Mouse (Mus musculus): ENCODE results near the gene Wfdc5.

Gene Wfdc5

GRCm38 (mm10) chr2:164175850-164176249 lies 6.7 kb downstream of the Wfdc5 start:
- ATAC-seq (ENCODE audit: insufficient number of reproducible peaks, low FRiP score, low TSS enrichment), result no peak

- peak; percentile 62; the same call in 1 of the 2 replicates for ATAC-seq (ENCODE audit: insufficient number of reproducible peaks, low FRiP score, low TSS enrichment)
Observed at GRCm38 (mm10) chr2:164174649-164175395, 7.7 kb downstream of the Wfdc5 start.

GRCm38 (mm10) chr2:164173394-164173793 lies 9.1 kb downstream of the Wfdc5 start:
- ATAC-seq (ENCODE audit: insufficient number of reproducible peaks, low FRiP score, low TSS enrichment), result no peak

- ATAC-seq (ENCODE audit: insufficient number of reproducible peaks, low FRiP score, low TSS enrichment), result no peak
Observed at GRCm38 (mm10) chr2:164170902-164171301, 11.6 kb downstream of the Wfdc5 start, which contains the start of gene Kcns1. Kcns1 (minus strand) TSS chr2:164171113.

- ATAC-seq (ENCODE audit: insufficient number of reproducible peaks, low FRiP score, low TSS enrichment), result no peak
Observed at GRCm38 (mm10) chr2:164170326-164170725, 12.2 kb downstream of the Wfdc5 start.

GRCm38 (mm10) chr2:164168571-164168946 lies 14.0 kb downstream of the Wfdc5 start:
- no peak for ATAC-seq (ENCODE audit: insufficient number of reproducible peaks, low FRiP score, low TSS enrichment)

GRCm38 (mm10) chr2:164167752-164168570 lies 14.6 kb downstream of the Wfdc5 start:
- ATAC-seq (ENCODE audit: insufficient number of reproducible peaks, low FRiP score, low TSS enrichment), result no peak

GRCm38 (mm10) chr2:164164941-164165340 lies 17.6 kb downstream of the Wfdc5 start:
- ATAC-seq (ENCODE audit: insufficient number of reproducible peaks, low FRiP score, low TSS enrichment), result no peak

GRCm38 (mm10) chr2:164161515-164162055 lies 21.0 kb downstream of the Wfdc5 start:
- ATAC-seq (ENCODE audit: insufficient number of reproducible peaks, low FRiP score, low TSS enrichment), result no peak

GRCm38 (mm10) chr2:164158838-164159237 lies 23.7 kb downstream of the Wfdc5 start:
- ATAC-seq (ENCODE audit: insufficient number of reproducible peaks, low FRiP score, low TSS enrichment), result no peak

- no peak for ATAC-seq (ENCODE audit: insufficient number of reproducible peaks, low FRiP score, low TSS enrichment)
Observed at GRCm38 (mm10) chr2:164156158-164156557, 26.4 kb downstream of the Wfdc5 start.

GRCm38 (mm10) chr2:164154007-164154406 lies 28.5 kb downstream of the Wfdc5 start:
- ATAC-seq (ENCODE audit: insufficient number of reproducible peaks, low FRiP score, low TSS enrichment), result peak; percentile 72

- no peak for ATAC-seq (ENCODE audit: insufficient number of reproducible peaks, low FRiP score, low TSS enrichment)
Observed at GRCm38 (mm10) chr2:164152341-164152740, 30.2 kb downstream of the Wfdc5 start.

GRCm38 (mm10) chr2:164150086-164150760 lies 32.3 kb downstream of the Wfdc5 start:
- no peak for ATAC-seq (ENCODE audit: insufficient number of reproducible peaks, low FRiP score, low TSS enrichment)

- no peak for ATAC-seq (ENCODE audit: insufficient number of reproducible peaks, low FRiP score, low TSS enrichment)
Observed at GRCm38 (mm10) chr2:164146556-164146955, 36.0 kb downstream of the Wfdc5 start.

- no peak for ATAC-seq (ENCODE audit: insufficient number of reproducible peaks, low FRiP score, low TSS enrichment)
Observed at GRCm38 (mm10) chr2:164144541-164144940, 38.0 kb downstream of the Wfdc5 start.

GRCm38 (mm10) chr2:164144025-164144424 lies 38.5 kb downstream of the Wfdc5 start:
- ATAC-seq (ENCODE audit: insufficient number of reproducible peaks, low FRiP score, low TSS enrichment), result no peak

GRCm38 (mm10) chr2:164142021-164142420 lies 40.5 kb downstream of the Wfdc5 start:
- ATAC-seq (ENCODE audit: insufficient number of reproducible peaks, low FRiP score, low TSS enrichment), result no peak

- no peak for ATAC-seq (ENCODE audit: insufficient number of reproducible peaks, low FRiP score, low TSS enrichment)
Observed at GRCm38 (mm10) chr2:164137754-164138153, 44.8 kb downstream of the Wfdc5 start.

GRCm38 (mm10) chr2:164136393-164136792 lies 46.1 kb downstream of the Wfdc5 start:
- ATAC-seq (ENCODE audit: insufficient number of reproducible peaks, low FRiP score, low TSS enrichment), result no peak

GRCm38 (mm10) chr2:164135367-164135766 lies 47.2 kb downstream of the Wfdc5 start:
- ATAC-seq (ENCODE audit: insufficient number of reproducible peaks, low FRiP score, low TSS enrichment), result no peak

Measured in cerebellum, adult (tissue).